Mouse (Mus musculus): Measurements from ENCODE around the gene Cdc37. TPM values are rescaled to one million over a fixed set of nuclear protein-coding genes. Genes with fewer than 3 reads are reported as not detected.

Cdc37 gene
- polyA plus RNA-seq, 1 experiment = 164 TPM

GRCm38 (mm10) chr9:21104814-21105213 lies 45.0 kb downstream of the Cdc37 start:
- Histone ChIP-seq H3K9ac (ENCODE audit: low read depth, poor library complexity, severe bottlenecking) (no peak overlapping the region), H3K36me3 (ENCODE audit: control insufficient read depth, insufficient read depth, low read length, poor library complexity, severe bottlenecking) (no peaks in the 10 kb centered on the region)
- TF ChIP-seq EP300 (IDR thresholded peaks at IDR 0.05; ENCODE audit: insufficient read depth, low read depth, low read length) (no peak), POLR2A (IDR thresholded peaks at IDR 0.05; ENCODE audit: insufficient read depth, low read length) (no peak), CTCF (IDR thresholded peaks at IDR 0.05; ENCODE audit: low read depth, low read length) (no peak)

GRCm38 (mm10) chr9:21102076-21102475 lies 47.7 kb downstream of the Cdc37 start:
- TF ChIP-seq POLR2A (IDR thresholded peaks at IDR 0.05; ENCODE audit: insufficient read depth, low read length) = no peak
- TF ChIP-seq EP300 (IDR thresholded peaks at IDR 0.05; ENCODE audit: insufficient read depth, low read depth, low read length) = no peak
- no peak for TF ChIP-seq CTCF (IDR thresholded peaks at IDR 0.05; ENCODE audit: low read depth, low read length)
- Histone ChIP-seq H3K27me3 (ENCODE audit: control insufficient read depth, insufficient read depth, low read length, poor library complexity, severe bottlenecking) (no peaks in the 10 kb centered on the region), H3K4me3 (ENCODE audit: low read depth, low read length) (no peak overlapping the region), H3K27ac (ENCODE audit: insufficient read depth, low read length) (no peak overlapping the region), H3K4me1 (ENCODE audit: control insufficient read depth, insufficient read depth, low read length) (no peaks in the 10 kb centered on the region), H3K9ac (ENCODE audit: low read depth, poor library complexity, severe bottlenecking) (no peak overlapping the region), H3K9me3 (replicated peaks; ENCODE audit: control insufficient read depth, insufficient read depth, low read length, poor library complexity, severe bottlenecking) (no peaks in the 10 kb centered on the region), H3K36me3 (ENCODE audit: control insufficient read depth, insufficient read depth, low read length, poor library complexity, severe bottlenecking) (no peaks in the 10 kb centered on the region)

More at GRCm38 (mm10) chr9:21104814-21105213, 45.0 kb downstream of the Cdc37 start:
- Histone ChIP-seq H3K4me1 (ENCODE audit: control insufficient read depth, insufficient read depth, low read length) (no peaks in the 10 kb centered on the region), H3K9me3 (replicated peaks; ENCODE audit: control insufficient read depth, insufficient read depth, low read length, poor library complexity, severe bottlenecking) (no peaks in the 10 kb centered on the region), H3K4me3 (ENCODE audit: low read depth, low read length) (no peak overlapping the region), H3K27me3 (ENCODE audit: control insufficient read depth, insufficient read depth, low read length, poor library complexity, severe bottlenecking) (no peaks in the 10 kb centered on the region), H3K27ac (ENCODE audit: insufficient read depth, low read length) (no peak overlapping the region)

- Histone ChIP-seq H3K9ac (ENCODE audit: low read depth, poor library complexity, severe bottlenecking) (no peak overlapping the region), H3K4me1 (ENCODE audit: control insufficient read depth, insufficient read depth, low read length) (no peaks in the 10 kb centered on the region), H3K27ac (ENCODE audit: insufficient read depth, low read length) (no peak overlapping the region), H3K27me3 (ENCODE audit: control insufficient read depth, insufficient read depth, low read length, poor library complexity, severe bottlenecking) (no peaks in the 10 kb centered on the region), H3K4me3 (ENCODE audit: low read depth, low read length) (no peak overlapping the region), H3K9me3 (replicated peaks; ENCODE audit: control insufficient read depth, insufficient read depth, low read length, poor library complexity, severe bottlenecking) (no peaks in the 10 kb centered on the region), H3K36me3 (ENCODE audit: control insufficient read depth, insufficient read depth, low read length, poor library complexity, severe bottlenecking) (no peaks in the 10 kb centered on the region)
- TF ChIP-seq CTCF (IDR thresholded peaks at IDR 0.05; ENCODE audit: low read depth, low read length) (no peak), POLR2A (IDR thresholded peaks at IDR 0.05; ENCODE audit: insufficient read depth, low read length) (no peak), EP300 (IDR thresholded peaks at IDR 0.05; ENCODE audit: insufficient read depth, low read depth, low read length) (no peak)
These were observed 49.2 kb downstream of the Cdc37 start for GRCm38 (mm10) chr9:21100447-21101161.

GRCm38 (mm10) chr9:21097793-21098192 lies 52.0 kb downstream of the Cdc37 start:
- H3K27me3 ChIP-seq (ENCODE audit: control insufficient read depth, insufficient read depth, low read length, poor library complexity, severe bottlenecking) = no peaks in the 10 kb centered on the region
- H3K9ac ChIP-seq (ENCODE audit: low read depth, poor library complexity, severe bottlenecking) = no peak overlapping the region
- no peak overlapping the region for H3K4me3 ChIP-seq (ENCODE audit: low read depth, low read length)
- no peak overlapping the region for H3K27ac ChIP-seq (ENCODE audit: insufficient read depth, low read length)
- H3K4me1 ChIP-seq (ENCODE audit: control insufficient read depth, insufficient read depth, low read length) = no peaks in the 10 kb centered on the region
- H3K9me3 ChIP-seq (replicated peaks; ENCODE audit: control insufficient read depth, insufficient read depth, low read length, poor library complexity, severe bottlenecking) = no peaks in the 10 kb centered on the region
- TF ChIP-seq CTCF (IDR thresholded peaks at IDR 0.05; ENCODE audit: low read depth, low read length) (no peak), POLR2A (IDR thresholded peaks at IDR 0.05; ENCODE audit: insufficient read depth, low read length) (no peak), EP300 (IDR thresholded peaks at IDR 0.05; ENCODE audit: insufficient read depth, low read depth, low read length) (no peak)
- H3K36me3 ChIP-seq (ENCODE audit: control insufficient read depth, insufficient read depth, low read length, poor library complexity, severe bottlenecking) = no peaks in the 10 kb centered on the region

- Histone ChIP-seq H3K9ac (ENCODE audit: low read depth, poor library complexity, severe bottlenecking) (no peak overlapping the region), H3K27ac (ENCODE audit: insufficient read depth, low read length) (no peak overlapping the region), H3K4me1 (ENCODE audit: control insufficient read depth, insufficient read depth, low read length) (no peaks in the 10 kb centered on the region), H3K9me3 (replicated peaks; ENCODE audit: control insufficient read depth, insufficient read depth, low read length, poor library complexity, severe bottlenecking) (no peaks in the 10 kb centered on the region), H3K4me3 (ENCODE audit: low read depth, low read length) (no peak overlapping the region), H3K36me3 (ENCODE audit: control insufficient read depth, insufficient read depth, low read length, poor library complexity, severe bottlenecking) (no peaks in the 10 kb centered on the region), H3K27me3 (ENCODE audit: control insufficient read depth, insufficient read depth, low read length, poor library complexity, severe bottlenecking) (no peaks in the 10 kb centered on the region)
- TF ChIP-seq POLR2A (IDR thresholded peaks at IDR 0.05; ENCODE audit: insufficient read depth, low read length) (no peak), EP300 (IDR thresholded peaks at IDR 0.05; ENCODE audit: insufficient read depth, low read depth, low read length) (no peak), CTCF (IDR thresholded peaks at IDR 0.05; ENCODE audit: low read depth, low read length) (no peak)
These were observed 53.8 kb downstream of the Cdc37 start for GRCm38 (mm10) chr9:21095958-21096357.

GRCm38 (mm10) chr9:21093423-21093822 lies 56.4 kb downstream of the Cdc37 start:
- TF ChIP-seq CTCF (IDR thresholded peaks at IDR 0.05; ENCODE audit: low read depth, low read length) = no peak
- no peak for TF ChIP-seq POLR2A (IDR thresholded peaks at IDR 0.05; ENCODE audit: insufficient read depth, low read length)
- TF ChIP-seq EP300 (IDR thresholded peaks at IDR 0.05; ENCODE audit: insufficient read depth, low read depth, low read length) = no peak
- no peaks in the 10 kb centered on the region for H3K27me3 ChIP-seq (ENCODE audit: control insufficient read depth, insufficient read depth, low read length, poor library complexity, severe bottlenecking)
- no peak overlapping the region for H3K4me3 ChIP-seq (ENCODE audit: low read depth, low read length)
- no peak overlapping the region for H3K9ac ChIP-seq (ENCODE audit: low read depth, poor library complexity, severe bottlenecking)
- H3K9me3 ChIP-seq (replicated peaks; ENCODE audit: control insufficient read depth, insufficient read depth, low read length, poor library complexity, severe bottlenecking) = no peaks in the 10 kb centered on the region
- peaks cover 2% of the 10 kb centered on the region for H3K4me1 ChIP-seq (ENCODE audit: control insufficient read depth, insufficient read depth, low read length)
- peaks cover 16% of the 10 kb centered on the region for H3K36me3 ChIP-seq (ENCODE audit: control insufficient read depth, insufficient read depth, low read length, poor library complexity, severe bottlenecking)
- H3K27ac ChIP-seq (ENCODE audit: insufficient read depth, low read length) = no peak overlapping the region

Data from ES-Bruce4 (cell line).